Mouse (Mus musculus): ENCODE measurements around the gene Loxl1.
"Not testable (repeated sequence)": the region's sequence is repeated elsewhere in the genome, so short reads cannot be mapped to it uniquely, and the experiment has no call there.

The Loxl1 gene

GRCm38 (mm10) chr9:58276346-58276745 is 36.6 kb downstream of the Loxl1 start:
- no peak for DNase-seq (ENCODE audit: low spot score in 2 of 2)

DNA sequence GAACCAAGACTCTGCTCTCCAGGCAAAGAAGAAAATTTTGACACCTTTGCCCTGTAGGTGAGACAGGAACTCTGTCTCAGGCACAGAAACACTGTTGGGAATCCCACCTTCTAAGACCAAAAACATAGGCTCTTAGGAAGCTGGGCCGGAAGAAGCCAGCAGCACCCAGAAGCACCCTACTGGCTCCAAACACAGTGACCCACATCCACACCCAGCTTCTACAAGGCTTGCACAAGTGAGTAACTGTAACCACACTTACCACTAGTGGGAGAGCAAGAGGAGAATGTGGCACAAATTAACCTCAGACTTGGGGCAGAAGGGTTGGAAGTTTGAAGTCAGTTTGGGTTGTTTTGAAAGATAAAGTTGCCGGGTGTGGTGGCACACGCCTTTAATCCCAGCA is 37.2 kb downstream of the Loxl1 start:
- DNase-seq (ENCODE audit: low spot score in 2 of 2): no peak

DNA sequence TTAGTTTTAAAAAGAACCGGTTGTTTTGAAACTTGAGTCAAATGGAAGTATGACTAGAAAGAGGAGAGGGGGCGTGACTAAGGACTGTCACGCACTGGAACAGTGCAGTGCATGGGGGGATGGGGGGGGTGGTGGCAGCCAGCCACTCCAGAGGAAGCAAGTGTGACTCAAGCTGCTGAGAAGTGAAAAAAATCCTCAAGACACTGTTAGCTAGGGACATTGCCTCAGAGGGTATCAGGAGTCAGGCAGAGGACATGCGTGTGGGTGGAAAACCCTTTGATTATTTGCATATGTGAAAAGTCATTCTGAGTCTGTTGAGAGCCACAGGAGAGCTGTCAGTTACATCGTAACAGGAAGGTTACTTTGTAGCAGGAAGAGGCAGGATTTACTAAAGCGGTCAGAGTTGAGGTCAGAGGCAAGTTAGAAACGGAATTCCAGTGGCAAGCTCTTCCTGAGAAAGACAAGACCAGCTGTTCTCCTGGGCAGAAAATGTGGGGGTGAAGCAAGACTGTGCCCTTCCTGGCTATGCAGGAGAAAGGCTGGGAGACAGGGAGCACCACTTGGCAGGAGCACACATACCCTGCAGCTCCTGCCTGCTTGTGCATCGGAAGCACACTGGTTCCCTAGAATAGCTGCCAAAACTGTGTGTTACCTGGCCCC is 37.7 kb downstream of the Loxl1 start:
- no peak for DNase-seq (ENCODE audit: low spot score in 2 of 2)

GRCm38 (mm10) chr9:58274626-58275025 is 38.4 kb downstream of the Loxl1 start:
- DNase-seq (ENCODE audit: low spot score in 2 of 2): no peak

DNA sequence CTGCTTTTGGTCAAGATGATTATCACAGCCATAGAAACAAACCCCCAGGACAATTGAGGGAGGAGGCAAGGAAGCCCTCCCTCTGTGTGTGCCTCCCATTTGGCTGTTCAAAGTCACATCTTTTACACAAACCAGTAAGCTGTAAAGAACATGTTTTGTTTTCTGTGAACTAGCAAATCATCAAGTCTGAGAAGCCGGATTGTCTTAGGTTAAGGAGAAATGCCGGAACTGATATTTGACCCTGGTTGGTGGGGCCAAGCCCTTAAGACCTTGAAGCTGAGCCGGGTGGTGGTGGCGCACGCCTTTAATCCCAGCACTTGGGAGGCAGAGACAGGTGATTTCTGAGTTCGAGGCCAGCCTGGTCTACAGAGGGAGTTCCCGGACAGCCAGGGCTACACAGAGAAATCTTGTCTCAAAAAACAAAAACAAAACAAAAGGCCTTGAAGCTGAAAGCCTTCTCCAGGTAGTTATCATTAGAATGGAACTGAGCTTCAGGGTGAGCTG is 38.8 kb downstream of the Loxl1 start:
- no peak for DNase-seq (ENCODE audit: low spot score in 2 of 2)

- DNase-seq (ENCODE audit: low spot score in 2 of 2): no peak
Observed at GRCm38 (mm10) chr9:58272855-58273254, 40.1 kb downstream of the Loxl1 start.

- no peak for DNase-seq (ENCODE audit: low spot score in 2 of 2)
Observed at GRCm38 (mm10) chr9:58272068-58272541, 40.9 kb downstream of the Loxl1 start.

DNA sequence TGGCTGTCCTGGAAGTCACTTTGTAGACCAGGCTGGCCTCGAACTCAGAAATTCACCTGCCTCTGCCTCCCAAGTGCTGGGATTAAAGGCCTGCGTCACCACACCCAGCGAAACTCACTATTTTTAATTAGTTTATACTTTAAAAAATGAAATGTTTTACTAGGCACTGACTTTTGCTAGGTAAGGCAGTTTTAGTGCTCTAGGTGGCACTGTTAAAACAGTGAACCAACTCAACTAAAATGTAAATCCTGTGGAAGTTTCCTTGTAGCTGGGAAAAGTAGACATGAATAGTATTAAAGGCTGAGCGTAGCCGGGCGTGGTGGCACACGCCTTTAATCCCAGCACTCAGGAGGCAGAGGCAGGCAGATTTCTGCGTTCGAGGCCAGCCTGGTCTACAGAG is 41.4 kb downstream of the Loxl1 start:
- DNase-seq (ENCODE audit: low spot score in 2 of 2): not testable (repeated sequence)

DNA sequence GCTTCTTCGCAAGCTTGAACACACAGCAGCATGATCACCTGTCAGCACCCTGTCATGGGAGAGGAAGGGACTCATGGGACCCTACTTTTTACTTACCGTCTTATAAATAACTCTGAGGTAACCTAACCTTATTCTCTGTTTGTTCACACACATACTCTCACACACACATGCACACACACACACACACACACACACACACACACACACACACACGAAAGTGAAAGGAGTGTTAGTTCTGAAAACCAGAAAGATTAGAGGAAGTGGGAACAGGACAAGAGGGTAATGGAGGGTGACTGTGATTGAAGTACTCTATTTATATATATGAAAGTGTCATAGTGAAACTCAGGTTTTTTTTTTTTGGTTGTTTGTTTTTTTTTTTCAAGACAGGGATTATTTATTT is 41.9 kb downstream of the Loxl1 start:
- DNase-seq (ENCODE audit: low spot score in 2 of 2): no peak

DNA sequence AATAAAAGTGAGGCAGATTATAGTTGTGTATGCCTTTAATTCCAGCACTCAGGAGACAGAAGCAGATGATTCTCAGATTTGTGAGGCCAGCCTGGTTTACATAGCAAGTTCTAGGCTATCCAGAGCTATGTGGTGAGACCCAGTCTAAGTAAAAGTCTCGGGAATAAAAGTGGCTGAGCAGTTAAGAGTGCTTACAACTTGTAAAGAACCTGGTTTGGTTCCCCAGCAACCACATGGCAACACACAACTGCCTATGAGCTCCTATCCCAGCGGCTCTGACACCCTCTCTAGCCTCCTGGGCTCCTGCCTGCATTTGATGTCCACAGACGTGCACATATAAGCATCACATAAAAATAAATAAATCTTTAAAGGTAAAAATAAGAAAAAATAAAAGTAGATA is 42.9 kb downstream of the Loxl1 start:
- DNase-seq (ENCODE audit: low spot score in 2 of 2): no peak

- peak; percentile 53 to 60 for DNase-seq (ENCODE audit: low spot score in 2 of 2)
Observed at GRCm38 (mm10) chr9:58268384-58269313, 44.3 kb downstream of the Loxl1 start.

DNA sequence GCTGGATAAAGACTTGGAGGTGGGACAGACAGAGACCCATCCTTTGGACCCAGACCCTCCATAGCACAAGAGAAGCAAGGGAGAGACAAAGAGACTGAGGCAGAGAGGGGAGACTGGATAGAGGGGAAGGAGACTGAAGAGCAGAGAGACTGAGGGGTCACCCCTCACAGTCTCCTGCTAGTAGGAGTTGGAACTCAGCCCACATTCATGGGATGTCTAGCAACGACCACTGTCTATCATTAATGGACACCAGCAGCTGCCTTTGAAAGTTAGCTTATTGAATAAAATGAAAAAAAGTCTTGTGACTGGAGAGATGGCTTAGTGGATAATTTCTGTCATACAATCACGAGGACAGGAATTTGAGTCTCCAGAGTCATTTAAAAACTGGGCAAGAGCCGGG is 45.9 kb downstream of the Loxl1 start:
- no peak for DNase-seq (ENCODE audit: low spot score in 2 of 2)

DNA sequence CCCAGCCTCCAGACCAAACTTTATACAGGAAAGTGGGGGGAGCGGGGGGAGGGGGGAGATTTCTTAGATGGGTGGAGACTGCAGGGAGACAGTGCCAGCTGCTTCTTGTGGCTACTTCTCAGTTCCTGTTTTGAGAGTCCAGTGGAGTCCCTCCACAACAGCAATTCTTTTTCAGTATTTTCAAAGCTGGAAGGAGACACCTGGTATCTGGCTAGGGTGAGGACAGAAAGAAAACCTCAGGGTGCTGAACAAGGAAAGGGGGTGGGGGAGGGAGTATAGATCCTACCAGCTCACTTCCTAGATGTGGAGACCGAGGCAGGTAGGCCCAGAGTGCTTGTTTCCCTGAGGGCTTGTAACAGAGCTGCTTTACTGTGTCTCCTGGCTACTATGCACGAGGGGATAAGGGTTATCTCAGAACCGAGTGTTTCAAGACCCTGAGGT is 46.4 kb downstream of the Loxl1 start:
- DNase-seq (ENCODE audit: low spot score in 2 of 2): no peak

- DNase-seq (ENCODE audit: low spot score in 2 of 2): no peak
Observed at GRCm38 (mm10) chr9:58265368-58265767, 47.6 kb downstream of the Loxl1 start.

DNA sequence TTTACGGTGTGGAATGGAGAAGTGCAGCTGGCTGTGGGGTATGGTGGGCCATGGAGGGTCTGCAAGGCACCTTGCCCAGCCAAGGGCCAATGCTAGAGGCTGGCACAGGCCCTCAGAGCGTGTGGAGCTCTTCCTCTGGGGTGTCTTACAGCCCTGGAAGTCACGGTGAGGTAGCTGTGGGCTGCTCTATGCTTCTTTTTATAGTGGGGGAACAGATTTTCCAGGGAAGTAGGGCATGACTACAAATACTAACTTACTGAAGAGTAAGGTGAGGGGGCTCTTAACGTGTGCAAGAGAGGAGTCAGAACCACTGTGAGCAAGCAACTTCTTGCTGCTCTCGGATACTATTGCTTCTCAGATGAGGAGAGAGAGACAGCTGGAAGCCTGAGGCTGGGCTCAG is 50.5 kb downstream of the Loxl1 start:
- DNase-seq (ENCODE audit: low spot score in 2 of 2): no peak

DNA sequence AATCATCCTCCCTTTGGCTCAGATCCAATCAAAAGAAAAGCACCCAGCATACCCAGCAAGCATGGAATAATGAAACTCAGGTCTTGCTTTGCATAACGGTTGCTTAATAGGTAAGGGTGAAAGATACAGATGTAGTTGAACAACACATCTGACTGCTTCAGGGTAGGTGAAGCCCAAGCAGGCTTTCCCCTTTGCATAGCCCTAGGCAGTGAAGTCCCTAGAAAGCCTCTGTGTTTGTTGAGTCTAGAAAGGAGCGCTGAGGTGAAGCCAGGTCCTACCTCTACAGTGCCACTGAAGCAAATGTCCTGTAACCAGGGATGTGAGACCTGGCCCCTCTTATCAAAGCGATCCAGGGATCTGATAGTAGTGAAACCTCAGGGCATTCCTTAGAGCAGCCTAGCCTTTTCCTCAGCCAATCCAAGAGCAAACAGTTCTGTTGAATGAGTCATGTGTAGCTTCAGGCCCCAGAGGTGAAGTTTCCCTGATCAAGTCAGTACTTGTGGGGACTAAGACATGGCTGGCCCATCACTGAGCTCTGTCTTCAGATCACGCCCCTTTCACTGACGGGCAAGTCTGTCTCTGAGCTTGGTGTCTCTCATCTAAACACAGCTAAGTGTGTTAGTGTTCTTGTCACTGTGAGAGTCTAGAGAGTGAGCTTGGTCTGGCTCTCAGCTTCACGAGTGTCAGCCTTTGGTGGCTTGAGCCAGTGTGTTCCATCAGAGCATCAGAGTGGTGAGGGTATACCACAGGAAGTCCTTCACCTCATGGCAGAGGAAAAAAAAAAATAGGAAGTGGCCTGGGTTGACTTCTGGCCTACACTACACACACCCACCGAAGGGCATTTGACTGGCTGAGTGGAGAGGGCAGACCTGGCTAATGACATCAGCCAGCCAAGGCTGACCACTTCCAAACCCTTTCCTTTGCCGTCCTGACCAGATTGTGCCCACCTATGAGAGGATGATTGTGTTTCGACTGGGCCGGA is 57.0 kb downstream of the Loxl1 start:
- no peak for DNase-seq (ENCODE audit: low spot score in 2 of 2)

- DNase-seq (ENCODE audit: low spot score in 2 of 2): no peak
Observed at GRCm38 (mm10) chr9:58255105-58255504, 57.9 kb downstream of the Loxl1 start.

GRCm38 (mm10) chr9:58253805-58254122 is 59.2 kb downstream of the Loxl1 start:
- not testable (repeated sequence) for DNase-seq (ENCODE audit: low spot score in 2 of 2)

DNA sequence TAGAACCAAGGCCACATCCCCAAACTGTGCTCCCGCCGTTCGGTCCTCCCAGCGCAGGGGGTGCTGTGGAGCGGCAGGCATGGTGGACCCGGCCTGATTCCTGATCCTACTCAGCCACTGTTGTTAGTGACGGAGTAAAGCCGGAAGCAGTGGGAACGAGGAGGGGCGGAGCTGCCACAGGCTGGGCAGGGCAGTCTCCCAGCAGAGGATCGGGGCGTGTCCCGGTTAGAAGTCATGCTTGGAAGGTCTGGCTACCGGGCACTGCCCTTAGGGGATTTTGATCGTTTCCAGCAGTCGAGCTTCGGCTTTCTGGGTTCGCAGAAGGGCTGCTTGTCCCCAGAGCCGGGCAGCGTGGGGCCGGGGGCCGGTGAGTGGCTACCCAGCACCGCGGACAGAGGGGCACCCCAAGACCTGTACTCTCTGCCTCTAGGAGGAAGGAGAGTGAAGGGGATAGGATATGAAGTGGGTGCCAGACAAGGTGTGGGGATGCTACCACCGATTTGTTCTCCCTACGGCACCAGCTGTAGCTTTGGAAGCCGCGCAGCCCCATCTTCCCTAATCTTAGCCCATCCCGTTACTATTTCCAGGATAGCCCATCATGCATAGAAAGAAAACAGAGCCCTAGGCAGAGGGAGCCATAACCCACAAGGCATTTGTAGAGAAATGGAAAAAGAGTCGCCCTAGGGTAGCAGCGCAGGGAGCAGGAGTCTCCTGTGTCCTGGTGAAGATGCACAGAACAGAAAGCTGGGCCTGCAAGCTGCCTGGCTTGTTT is 59.8 kb downstream of the Loxl1 start, which contains the start of gene Stoml1:
Stoml1 (plus strand) TSS at position 132 of the 772 bp plus-strand sequence.
- DNase-seq (ENCODE audit: low spot score in 2 of 2): peak; percentile 90 to 96

GRCm38 (mm10) chr9:58250730-58251129 is 62.3 kb downstream of the Loxl1 start:
- not testable (repeated sequence) for DNase-seq (ENCODE audit: low spot score in 2 of 2)

DNA sequence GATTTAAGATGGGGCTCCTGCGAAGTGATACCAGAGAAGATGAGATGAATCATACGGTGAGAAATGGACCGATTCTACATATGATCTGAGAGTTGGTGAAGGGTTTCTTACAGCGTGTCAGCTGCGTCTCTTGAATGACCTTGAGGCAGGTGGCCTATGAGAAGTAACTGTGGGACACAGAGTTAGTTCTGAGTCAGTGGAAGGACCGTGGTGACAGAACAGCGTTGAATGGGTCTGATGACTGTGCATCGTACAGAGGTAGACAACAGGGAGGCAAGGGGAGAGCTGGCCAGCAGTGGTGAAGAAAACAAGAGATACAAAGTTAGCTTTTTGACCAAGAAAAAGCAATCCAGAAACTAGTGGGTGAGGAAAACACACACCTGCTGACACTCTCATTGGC is 62.7 kb downstream of the Loxl1 start:
- no peak for DNase-seq (ENCODE audit: low spot score in 2 of 2)

Measured in right cerebral cortex, adult 2 months (tissue).